Mouse (Mus musculus) stomach, postnatal 0 days (tissue): ENCODE results near the gene Hnrnpa2b1.

Experiments used
- CTCF ChIP-seq: IDR thresholded peaks from 2 replicates; pipeline ENCODE4 v1.5.1; 2016; ENCODE audit warnings: antibody characterized with exemption, low read depth, mild to moderate bottlenecking, moderate library complexity
- EP300 ChIP-seq: optimal IDR thresholded peaks from 2 replicates; pipeline ENCODE3; 2016; ENCODE audit warnings: antibody characterized with exemption

GRCm38 (mm10) chr6:51459313-51460020, 10.2 kb downstream of the Hnrnpa2b1 start:
- TF ChIP-seq CTCF = no peak
- no peak for TF ChIP-seq EP300
